Mouse (Mus musculus) brown adipose tissue, adult 24 weeks (tissue): Measurements from ENCODE around the gene Svbp. TPM values are rescaled to one million over a fixed set of nuclear protein-coding genes. Genes with fewer than 3 reads are reported as not detected.

ENCODE experiments used
- H3K27ac ChIP-seq: fragments of 200-500 bp; replicated peaks from 2 replicates; pipeline ENCODE4 v1.5.1; 2012; ENCODE audit warnings: low read depth, mild to moderate bottlenecking, low read length
- H3K4me1 ChIP-seq: fragments of 200-500 bp; 2 replicates; pipeline ENCODE4 v1.6.1; 2012; ENCODE audit warnings: low read length, mixed read lengths; ENCODE audit not compliant: control insufficient read depth, insufficient read depth, insufficient read length
- H3K4me3 ChIP-seq: fragments of 200-500 bp; 2 replicates; pipeline ENCODE4 v1.5.1; 2012; ENCODE audit warnings: low read depth, mild to moderate bottlenecking, low read length, moderate library complexity; ENCODE audit not compliant: insufficient read depth
- polyA plus RNA-seq: library from polyadenylated mRNA; stranded (reverse); fragments of >200 nt; gene quantifications from 2 replicates; pipeline ENCODE4 v1.2.4, GENCODE M21; 2012; ENCODE audit not compliant: missing spikeins, insufficient read depth, insufficient read length

The Svbp gene
- 30.6 and 38.8 TPM in 2 replicates for polyA plus RNA-seq

- Histone ChIP-seq H3K4me1 (no peaks in the 10 kb centered on the region), H3K4me3 (peak within 1 kb of the TSS; percentile 75), H3K27ac (no peak within 1 kb of the TSS)
These were observed at the start of gene Svbp for GRCm38 (mm10) chr4:119194909-119195581. TSS of gene Svbp (plus strand) at chr4:119195306.

GRCm38 (mm10) chr4:119146816-119147215 lies 48.3 kb upstream of the Svbp start:
- no peak overlapping the region for H3K27ac ChIP-seq
- H3K4me3 ChIP-seq = no peak overlapping the region
- H3K4me1 ChIP-seq = no peaks in the 10 kb centered on the region

GRCm38 (mm10) chr4:119147347-119147746 lies 47.8 kb upstream of the Svbp start:
- Histone ChIP-seq H3K27ac (no peak overlapping the region), H3K4me3 (no peak overlapping the region), H3K4me1 (no peaks in the 10 kb centered on the region)

GRCm38 (mm10) chr4:119148741-119149140 lies 46.4 kb upstream of the Svbp start:
- H3K27ac ChIP-seq = no peak overlapping the region
- no peak overlapping the region for H3K4me3 ChIP-seq
- H3K4me1 ChIP-seq = no peaks in the 10 kb centered on the region

- Histone ChIP-seq H3K27ac (no peak overlapping the region), H3K4me3 (no peak overlapping the region), H3K4me1 (no peaks in the 10 kb centered on the region)
These were observed 37.9 kb upstream of the Svbp start for GRCm38 (mm10) chr4:119157186-119157585.

- Histone ChIP-seq H3K4me1 (no peaks in the 10 kb centered on the region), H3K4me3 (no peak overlapping the region), H3K27ac (no peak overlapping the region)
These were observed 37.2 kb upstream of the Svbp start for GRCm38 (mm10) chr4:119157891-119158290.

- no peak overlapping the region for H3K4me3 ChIP-seq
- no peak overlapping the region for H3K27ac ChIP-seq
- no peaks in the 10 kb centered on the region for H3K4me1 ChIP-seq
These were observed 33.7 kb upstream of the Svbp start for GRCm38 (mm10) chr4:119161358-119161757.

GRCm38 (mm10) chr4:119162990-119163389 lies 32.1 kb upstream of the Svbp start:
- no peak overlapping the region for H3K27ac ChIP-seq
- no peak overlapping the region for H3K4me3 ChIP-seq
- no peaks in the 10 kb centered on the region for H3K4me1 ChIP-seq

- H3K4me1 ChIP-seq = no peaks in the 10 kb centered on the region
- H3K27ac ChIP-seq = no peak overlapping the region
- no peak overlapping the region for H3K4me3 ChIP-seq
These were observed 29.2 kb upstream of the Svbp start for GRCm38 (mm10) chr4:119165916-119166315.

GRCm38 (mm10) chr4:119167068-119167467 lies 28.0 kb upstream of the Svbp start:
- Histone ChIP-seq H3K4me1 (no peaks in the 10 kb centered on the region), H3K4me3 (no peak overlapping the region)

GRCm38 (mm10) chr4:119167663-119168062 lies 27.4 kb upstream of the Svbp start:
- Histone ChIP-seq H3K4me1 (no peaks in the 10 kb centered on the region), H3K4me3 (no peak overlapping the region), H3K27ac (no peak overlapping the region)

More at GRCm38 (mm10) chr4:119167068-119167467, 28.0 kb upstream of the Svbp start:
- H3K27ac ChIP-seq = no peak overlapping the region

GRCm38 (mm10) chr4:119172919-119173650 lies 22.0 kb upstream of the Svbp start:
- H3K4me3 ChIP-seq = peak overlapping the region; percentile 94
- H3K4me1 ChIP-seq = peaks cover 10% of the 10 kb centered on the region
- H3K27ac ChIP-seq = peak overlapping the region; percentile 94

GRCm38 (mm10) chr4:119173851-119174453 lies 21.2 kb upstream of the Svbp start, which contains the start of gene Zfp691:
TSS of gene Zfp691 (minus strand) at chr4:119174195.
- Histone ChIP-seq H3K4me1 (peaks cover 10% of the 10 kb centered on the region), H3K4me3 (peak within 1 kb of the TSS; percentile 94), H3K27ac (peak within 1 kb of the TSS; percentile 94)

- H3K4me3 ChIP-seq = no peak overlapping the region
- peak overlapping the region; percentile 33 for H3K27ac ChIP-seq
- peaks cover 10% of the 10 kb centered on the region for H3K4me1 ChIP-seq
These were observed 17.4 kb upstream of the Svbp start for GRCm38 (mm10) chr4:119177702-119178101.

- Histone ChIP-seq H3K4me3 (no peak overlapping the region), H3K27ac (peak overlapping the region; percentile 33), H3K4me1 (peaks cover 5% of the 10 kb centered on the region)
These were observed 16.8 kb upstream of the Svbp start for GRCm38 (mm10) chr4:119178331-119178730.
